Mouse (Mus musculus) kidney, postnatal 10 days (tissue): ENCODE measurements around the gene Wars2.

ENCODE experiments used
- DNase-seq: peaks from one replicate; pipeline ENCODE4 v3.0.0; 2021; ENCODE audit warnings: mixed read lengths

Wars2 gene

DNA sequence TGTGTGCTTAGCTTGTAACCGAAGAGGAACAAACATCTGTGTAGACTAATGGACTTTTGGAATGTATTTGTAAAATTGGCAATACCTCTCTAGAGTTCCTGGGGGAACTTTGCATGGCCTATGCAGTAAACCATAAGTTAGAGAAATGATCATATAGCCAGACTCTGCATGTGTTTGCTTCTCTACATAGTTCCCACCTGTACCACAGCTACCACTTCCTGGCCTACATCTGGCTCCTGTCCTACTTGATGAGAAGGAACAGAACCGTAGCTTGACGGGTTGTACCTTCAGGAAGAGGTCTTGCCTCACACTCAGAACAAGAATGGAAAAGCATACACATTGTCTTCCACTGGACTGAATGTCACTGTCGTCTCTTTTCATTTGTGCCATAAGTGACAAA lies 52.7 kb downstream of the Wars2 start:
- DNase-seq = no peak

DNA sequence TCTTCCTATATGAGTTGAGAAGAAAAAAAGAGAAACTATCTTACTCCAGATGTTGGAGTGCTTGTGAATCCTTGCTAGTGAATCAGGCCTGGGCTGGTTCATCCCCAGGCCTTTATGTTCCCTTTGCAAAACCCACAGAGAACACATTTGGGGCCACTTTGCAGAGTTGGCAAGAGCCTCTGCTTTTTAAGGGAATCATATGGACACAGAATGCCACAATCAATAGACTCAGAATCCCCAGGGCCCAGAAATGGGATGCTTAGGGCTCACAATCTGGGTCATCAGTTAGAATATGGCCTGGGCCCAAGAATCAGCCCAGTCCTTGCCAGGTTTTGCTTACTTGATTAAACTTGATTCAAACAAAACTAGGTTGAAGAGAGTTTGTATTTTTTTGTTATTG lies 62.5 kb downstream of the Wars2 start:
- DNase-seq = no peak

DNA sequence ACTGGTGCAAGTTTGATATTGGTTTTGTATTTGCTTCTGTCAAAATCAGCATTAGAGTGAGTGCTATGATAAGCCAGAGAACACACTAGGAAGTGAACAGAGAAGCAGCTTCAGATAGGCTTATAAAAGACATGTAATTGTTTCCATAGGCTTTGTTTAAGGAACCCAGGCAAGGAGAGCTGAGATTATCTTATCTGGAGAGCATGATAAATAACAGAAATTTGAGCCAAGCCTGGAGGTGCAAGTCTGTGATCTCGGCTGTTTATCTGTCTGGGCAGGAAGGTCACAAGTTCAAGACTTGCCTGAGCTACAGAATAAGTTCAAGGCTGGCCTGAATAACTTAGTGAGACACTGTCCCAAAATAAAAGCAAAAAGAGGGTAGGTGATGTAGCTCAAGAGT lies 67.5 kb downstream of the Wars2 start:
- DNase-seq = no peak

DNA sequence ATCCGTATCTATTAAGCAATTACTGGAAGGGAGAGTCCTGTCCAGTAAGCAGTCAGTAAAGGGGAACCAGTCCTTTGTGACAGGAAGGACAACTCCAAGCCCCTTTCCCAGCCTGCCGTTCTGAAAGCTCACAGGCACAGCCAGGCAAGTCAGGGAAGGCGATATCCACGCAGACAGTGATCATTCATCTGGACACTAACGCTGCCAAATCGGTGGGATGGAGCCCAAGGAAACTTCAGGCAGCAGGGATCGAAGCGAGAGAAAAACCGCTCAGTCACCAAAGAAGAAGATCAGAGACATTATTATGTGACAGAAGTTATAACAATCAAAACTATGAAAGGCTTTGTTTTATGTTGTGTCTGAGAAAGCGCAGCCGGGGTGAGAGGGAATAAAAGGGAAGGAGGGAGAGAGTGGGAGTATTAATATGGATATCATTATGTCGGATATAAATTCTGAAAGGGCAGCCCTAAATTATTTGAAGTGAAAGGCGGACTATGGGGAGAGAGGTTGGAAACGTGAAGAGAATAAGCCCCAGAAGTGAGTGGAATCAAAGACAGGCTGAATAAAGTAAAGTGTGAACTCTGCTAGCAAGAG lies 70.3 kb downstream of the Wars2 start:
- no peak for DNase-seq

DNA sequence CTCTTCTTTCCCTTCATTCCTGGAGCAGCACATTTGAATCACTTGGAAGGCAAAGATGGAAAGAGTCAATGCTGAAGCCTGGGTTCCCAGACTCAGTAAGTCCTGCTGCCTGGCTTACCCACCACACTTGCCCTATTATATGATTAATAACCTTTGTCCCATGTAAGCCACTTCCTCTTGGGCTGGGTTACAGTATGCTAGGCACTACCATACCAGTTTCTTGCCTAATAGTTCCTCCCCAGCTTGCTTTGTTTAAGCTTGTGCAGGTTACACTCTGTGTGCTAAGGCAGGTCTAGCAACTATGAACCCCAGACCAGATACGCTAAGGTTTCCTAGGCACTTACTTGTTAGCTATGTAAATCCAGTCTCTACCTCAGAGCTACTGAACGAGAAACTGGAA lies 86.9 kb downstream of the Wars2 start:
- no peak for DNase-seq

DNA sequence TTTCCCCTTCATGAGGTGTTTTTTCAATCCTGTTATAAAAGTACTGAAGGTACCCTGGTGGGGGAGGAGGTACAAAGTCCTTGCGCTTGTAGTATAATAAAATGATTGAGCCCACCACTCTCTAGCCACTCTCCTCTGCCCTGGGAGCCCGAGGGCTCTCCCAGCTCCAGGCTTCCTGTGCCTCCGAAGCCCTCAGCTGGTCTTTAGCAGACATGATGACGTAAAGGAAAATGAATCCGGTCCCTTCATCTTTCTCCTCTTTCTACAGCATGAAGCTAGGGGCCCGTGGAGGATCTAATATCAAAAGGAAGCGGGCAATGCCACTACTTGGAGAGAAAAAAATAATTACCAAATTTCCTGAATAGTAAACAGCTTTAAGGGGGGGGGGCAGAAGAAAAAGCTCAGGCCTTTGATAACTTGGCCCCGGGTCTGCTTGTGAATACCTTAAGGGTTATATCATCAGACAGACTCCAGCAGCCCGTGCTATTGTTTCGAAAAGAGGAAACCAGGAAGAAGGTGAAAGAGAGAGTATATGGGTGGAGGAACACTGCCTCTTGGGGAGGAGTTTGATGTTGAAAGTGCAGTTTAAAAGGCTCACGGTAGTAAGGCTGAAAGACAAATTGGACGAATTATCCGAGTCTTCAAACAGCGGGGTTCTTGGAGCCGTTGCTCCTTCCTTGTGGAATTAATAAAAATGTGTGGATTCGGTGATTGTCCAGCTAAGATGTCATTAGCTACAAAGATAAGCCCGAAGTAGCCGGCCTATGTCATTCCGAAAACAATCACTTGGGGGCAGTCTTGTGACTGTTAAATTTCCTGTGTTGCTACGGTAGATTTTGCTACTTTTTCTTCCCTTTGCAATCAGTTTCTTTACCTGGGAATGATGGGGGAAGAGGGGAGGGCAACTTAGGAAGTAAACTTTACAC lies 92.8 kb downstream of the Wars2 start:
- peak; percentile 70 for DNase-seq

DNA sequence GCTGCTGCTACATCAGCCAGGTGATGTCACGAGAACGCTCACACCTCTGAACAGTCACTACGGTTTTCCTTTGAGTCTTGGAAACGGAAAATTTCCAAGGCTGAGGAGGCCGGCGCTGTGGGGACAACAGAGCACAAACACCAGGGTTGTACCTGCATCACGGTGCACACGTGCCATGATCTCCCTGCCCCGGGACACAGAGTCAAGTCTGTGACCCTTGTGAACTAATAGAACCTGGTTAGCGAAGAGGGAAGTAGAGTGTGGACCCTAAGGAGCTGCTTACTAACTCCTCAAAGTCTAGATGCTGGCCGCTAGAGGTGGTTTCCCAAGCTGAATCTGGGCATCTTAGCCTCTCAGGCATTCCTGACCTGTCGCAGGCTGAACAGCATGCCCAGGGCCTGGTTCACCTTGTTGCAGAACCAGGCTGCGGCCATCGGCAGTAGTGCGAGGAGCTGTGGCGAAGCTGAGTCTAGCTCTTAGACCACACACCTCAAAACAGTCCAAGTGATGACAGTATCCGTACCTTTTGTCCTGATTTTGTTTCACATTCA lies 93.5 kb downstream of the Wars2 start:
- DNase-seq = no peak

DNA sequence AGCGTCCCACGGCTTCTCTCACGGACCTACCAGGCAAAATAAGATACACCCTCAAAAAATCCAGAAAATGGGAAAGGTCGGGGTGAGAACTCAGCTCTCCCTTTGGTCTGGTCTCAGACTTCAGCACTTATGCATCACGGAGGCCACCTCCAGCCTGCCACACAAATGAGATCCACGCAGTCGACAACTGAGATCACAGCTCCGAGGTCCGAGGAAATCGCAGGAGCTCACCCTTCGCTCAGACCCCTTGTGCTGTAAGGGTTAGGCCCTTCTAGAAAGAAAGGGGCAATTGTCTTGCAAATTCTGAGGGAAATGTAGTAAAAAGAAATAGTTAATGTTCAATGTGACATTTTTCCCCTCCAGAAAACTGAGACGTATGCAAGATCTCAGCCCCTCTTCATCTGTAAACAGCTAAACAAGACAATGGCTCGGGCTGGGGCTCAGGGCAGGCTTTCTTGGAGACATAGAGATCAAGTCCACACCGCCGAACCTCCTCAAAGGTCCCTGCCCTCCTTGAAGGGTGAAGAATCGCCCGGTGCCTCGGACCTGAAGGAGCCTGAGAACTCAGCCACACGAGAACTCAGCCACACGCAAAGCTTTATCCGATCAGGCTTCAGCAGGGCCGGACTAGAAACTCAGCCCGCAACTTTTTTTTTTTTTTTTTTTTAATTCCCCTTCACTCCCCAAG lies 94.4 kb downstream of the Wars2 start:
- DNase-seq = no peak

DNA sequence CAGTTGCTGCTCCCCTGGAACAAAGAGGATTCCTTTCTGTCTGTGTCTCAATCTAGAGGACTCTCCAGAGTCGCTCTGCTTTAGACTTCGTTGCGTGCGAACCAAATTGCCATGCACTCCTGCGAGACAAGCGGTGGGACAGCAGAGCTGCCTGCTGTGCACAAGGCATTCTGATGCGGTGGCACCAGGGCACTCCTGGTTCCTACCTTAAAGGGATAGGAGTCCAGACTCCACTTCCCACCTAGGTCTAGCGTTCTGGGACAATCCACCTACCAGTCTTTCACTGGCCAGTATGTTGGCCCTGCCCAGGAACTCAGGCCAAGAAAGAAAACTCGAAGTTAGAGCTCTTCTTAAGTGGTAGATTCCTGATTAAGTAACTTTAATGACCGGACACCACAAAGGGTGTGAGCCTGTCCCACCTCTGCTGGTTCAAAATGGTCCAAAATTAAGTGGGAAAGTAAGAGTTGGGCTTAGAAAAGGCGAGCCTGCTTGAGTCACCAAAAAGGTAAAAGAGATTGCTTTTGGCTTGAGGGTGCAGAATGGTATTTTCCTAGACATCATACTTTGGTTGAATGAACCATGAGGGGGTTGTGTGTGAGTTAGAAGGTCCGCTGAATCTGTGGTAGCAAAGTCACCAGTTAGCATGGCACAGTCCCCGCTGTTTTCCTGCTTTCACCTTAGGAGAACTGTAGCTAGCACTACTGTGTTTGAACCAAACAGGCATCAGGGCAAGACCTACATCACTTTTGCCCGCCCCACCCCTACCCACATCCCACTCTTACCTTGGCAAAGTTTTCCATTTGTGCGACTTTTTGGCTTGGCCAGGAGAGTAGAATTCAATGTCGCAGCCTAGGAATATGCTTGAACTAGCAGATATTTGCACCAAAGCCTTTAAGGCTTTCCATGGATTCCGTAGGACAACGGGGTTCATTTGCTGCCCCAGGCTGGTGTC lies 95.2 kb downstream of the Wars2 start:
- no peak for DNase-seq

DNA sequence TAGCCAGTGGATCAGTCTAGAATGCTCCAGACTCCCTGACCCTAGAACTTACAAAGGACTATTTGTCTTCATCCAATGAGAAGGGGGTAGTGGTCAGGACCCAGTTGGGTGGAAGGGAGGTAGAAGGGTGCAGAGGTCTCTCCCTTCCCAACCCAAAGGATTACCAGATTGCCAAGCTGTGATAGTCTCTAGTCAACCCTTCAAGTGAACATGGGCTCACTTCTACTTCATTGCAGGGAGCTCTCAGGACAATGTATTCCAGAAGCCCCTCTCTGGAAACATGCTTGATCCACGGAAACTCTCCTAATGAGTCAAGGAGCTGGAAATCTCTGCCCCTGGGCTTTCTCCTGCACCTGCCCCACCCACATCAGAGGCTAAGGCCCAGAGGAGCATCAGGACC lies 97.8 kb downstream of the Wars2 start:
- no peak for DNase-seq

DNA sequence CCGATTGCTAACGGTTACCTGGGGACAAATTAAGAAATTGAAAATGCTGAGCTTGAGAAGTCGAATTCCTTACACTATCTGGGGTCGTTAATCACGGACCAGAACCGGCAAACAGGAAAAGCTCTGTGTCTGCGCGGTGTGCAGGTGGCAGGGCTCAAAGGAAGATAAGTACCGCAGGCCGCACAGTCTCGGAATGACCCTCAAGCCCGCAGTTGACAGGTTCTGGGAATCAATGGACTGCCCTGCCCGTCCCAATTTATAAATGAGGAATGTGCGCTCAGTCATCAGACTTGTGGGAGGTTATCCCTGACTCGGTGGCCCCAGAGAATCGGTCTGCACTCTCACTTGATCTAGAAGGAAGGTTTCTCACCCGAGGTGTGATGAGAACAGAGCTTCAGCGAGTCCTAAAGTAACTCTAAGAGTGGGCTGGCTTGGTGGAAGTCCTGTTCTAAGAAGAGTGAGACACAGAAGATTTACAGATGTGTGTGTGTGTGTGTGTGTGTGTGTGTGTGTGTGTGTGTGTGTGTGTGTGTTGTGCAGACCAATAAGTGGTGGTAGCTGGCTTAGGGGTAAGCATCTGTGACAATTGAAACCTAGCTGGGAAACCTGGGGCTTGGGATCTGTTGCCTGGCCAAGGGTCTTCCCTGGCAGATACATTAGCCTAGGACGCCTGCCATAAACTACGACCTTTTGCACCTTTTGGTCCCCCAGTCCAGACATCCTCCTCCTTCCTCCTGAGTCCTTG lies 98.6 kb downstream of the Wars2 start:
- DNase-seq = no peak

DNA sequence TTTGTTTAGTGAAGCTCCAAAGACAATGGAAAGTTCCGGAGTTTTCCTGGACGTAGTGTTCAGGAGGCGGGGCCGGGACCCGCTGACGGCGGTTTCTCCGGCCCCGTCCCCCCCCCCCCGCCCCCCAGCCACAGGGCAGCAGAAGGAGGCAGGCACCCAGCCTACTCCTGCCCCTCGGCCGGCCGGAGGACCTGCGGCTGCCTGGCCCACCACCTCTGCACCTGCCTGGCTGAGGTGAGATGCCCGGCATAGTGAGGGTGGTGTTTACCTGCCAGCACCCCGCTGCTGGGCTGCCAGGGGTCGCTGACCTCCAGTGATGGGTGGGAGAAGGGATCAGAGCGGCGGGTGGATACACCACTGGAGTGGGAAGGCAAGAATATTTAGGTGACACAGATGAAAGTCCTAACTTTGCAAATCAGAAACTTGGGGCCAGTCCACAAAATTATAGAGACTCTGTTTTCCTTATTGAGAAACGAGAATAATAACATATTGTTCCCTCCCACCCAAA lies 99.4 kb downstream of the Wars2 start, which contains the start of gene Tbx15:
Gene Tbx15, plus strand, starts transcription at position 169 of the 508 bp plus-strand sequence.
- DNase-seq = no peak

DNA sequence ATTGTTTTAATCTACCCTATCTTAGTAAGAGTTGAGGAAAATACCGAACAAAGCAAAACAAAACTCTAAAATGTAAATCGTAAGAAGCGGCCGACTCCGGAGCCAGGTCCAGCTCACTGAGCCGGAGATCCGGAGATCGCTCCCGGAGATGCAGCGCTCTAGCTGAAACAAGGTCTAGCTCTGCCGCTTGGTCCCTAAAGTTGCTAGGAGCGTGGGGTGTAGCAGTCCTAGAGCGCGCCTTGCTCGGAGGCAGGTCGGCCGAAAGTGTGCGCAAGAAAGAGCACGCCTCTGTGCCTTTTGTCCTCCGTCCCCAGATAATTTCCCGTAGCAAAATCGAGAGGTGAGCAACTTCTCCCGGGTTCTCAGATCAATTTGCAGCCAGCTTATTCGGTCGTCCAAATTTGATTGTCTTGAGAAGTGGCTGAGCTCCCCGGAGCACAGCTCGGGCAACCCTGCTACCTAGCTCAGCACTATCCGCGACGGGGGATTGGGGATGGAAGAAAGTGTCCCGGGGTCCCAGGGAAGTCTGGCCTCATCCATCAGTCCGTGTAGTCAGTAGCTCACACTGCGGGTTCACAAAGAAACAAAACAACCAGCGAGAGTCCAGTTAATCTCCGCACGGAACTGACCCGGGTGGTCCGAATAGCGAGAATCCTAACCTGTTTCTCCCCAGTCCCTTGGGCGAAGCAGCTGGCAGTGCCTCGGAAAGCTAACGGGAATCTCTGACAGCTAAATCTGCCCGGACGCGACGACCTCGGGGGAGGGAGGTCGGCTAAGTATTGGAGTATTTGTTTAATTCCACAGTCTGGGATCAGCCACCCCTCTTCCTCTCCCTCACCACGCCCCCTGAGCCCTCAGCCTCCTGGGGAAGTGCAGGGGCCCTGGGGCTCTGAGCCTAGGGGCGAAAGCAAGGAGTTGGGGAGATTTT lies 100.2 kb downstream of the Wars2 start:
- no peak for DNase-seq

DNA sequence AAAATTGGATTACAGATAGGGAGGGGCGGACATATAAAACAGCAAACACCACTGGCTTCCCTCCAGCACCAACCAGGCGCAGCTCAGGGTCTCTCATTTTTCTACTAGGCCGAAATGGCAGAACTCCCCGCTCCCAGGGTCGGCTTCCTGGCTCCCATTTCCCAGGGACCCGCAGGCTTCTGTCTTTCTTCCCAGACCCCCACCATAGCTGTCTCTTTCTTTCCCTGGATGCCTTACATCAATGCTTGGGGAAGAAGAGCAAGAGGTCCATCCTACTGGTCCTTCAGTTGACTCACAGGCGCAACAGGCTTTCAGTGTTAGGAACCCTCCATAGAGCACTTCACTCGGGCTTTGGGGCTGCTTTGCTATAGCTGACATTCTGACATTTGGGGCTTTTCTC lies 101.6 kb downstream of the Wars2 start:
- no peak for DNase-seq

DNA sequence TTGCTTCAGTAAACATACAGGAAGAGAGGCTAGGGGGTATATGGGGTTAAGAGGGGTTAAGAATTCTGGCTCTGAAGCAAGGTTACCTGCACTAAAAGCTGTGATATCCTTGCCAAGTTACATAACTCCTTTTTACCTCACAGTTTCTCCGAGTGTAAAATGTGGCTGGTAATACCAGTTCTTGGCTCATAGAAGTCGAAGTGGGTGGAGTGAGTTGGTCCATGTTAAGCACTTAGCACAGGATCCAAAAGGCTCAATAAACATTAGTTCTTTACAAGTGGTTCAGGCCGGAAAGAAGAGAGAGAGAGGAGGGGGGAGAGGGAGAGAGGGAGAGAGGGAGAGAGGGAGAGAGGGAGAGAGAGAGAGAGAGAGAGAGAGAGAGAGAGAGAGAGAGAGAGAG lies 104.5 kb downstream of the Wars2 start:
- DNase-seq = no peak

DNA sequence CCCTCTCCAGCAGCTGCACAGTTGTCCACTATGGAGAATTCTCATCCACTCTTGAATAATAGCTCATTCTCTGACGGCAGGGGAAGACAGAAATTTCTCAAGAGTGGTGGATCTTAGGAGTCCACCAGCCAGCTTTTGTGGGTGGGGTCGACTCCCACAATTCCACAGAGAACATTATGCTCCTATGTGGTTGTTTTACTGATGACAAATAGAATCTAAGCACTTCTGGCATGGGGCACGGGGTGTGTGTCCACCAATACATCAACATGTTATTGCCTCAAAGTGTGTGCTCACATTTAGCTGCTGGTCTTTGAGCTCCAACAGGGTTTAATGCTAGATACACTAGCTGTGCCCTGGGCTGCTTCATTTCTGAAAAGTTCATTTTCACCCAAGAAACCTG lies 105.8 kb downstream of the Wars2 start:
- DNase-seq = no peak

DNA sequence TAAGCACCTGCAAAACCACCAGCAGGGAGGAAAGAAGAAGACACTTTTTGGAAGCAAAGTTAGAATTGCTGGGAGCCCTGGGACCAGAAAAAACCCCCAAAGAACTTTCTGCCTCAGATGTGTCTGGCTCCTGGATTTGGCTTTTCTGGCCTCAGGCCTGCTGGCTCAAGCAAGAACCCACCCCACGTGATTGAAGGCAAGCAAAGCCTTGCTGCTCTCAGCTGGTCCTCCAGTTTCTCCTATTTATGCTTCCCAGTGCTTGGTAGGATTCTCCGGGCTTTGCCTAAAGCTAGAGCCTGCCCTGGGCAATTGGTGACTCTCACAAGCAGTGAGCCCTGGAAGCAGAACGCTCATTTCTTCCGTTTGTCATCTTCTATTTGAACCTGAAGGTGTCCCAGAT lies 106.7 kb downstream of the Wars2 start:
- DNase-seq = no peak

DNA sequence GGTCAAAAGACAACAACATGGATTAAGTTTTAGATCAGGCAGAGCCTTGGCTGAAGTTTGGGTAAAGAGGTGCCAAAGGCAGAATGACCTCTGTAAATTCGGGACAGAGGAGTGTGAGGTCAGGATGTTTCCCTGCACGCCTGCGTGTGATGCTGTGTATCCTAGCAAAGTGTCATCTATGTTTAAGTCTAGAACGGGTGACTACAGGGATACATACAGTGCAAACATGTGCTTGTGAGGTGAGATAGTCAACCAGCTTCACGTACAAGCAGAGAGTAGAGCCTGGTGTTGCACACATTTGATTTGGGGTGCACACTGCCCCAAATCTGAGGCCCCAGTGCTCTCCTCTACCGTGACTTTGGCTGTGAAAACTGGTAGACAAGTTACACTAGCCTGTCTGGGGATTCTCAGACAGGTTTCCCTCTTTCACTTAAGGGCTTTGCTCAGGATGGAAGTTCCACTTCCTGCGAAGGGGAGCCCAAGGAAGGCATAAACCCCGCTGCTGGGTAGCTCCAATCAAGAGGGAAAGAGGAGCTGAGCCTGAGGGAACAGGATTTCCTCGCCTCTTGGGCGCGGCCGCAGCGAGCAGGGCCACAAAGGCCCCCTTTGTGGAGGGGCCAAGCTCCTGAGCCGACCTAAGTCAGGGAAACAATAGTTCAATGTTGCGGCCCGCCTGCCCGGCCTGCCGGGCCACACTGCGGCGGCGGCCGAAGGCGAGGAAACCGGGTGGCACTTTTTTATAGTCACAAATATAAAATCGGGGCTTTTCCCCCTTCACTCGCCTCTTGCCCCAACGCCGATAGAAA lies 107.3 kb downstream of the Wars2 start:
- no peak for DNase-seq

DNA sequence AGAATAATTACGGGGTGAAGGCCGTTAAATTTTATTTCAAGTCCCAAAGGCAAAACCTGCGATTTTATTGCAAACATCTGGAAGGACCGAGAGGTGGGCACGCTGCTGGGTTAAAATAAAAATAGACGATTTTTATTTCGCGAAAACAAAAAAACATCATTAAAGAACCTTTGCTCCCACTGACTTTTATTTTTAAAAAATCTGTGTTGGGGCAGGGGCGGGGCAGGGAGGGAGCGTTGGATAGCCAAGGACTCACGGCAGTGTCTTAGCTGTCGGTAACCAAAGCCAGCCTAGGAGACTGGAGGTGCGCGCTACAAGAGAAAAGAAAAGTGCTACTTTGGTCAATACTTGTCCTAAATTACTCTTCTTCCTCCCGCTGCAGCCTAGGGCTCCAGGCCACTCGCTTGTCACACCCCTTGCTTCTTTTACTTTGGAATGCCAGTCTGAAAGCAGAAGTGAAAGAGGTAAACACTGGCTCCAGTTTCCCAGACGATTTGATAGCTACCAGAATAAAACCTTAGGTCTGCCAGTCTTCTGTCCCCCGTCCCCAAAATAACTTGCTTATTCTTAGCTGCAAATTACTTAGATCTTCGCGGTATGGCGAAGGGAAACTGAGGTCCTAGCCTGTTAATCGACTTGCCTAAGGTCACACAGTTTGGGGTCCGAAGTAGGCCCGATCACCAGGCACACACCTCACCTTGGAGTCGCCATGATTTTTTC lies 108.1 kb downstream of the Wars2 start:
- DNase-seq = no peak
